Mouse (Mus musculus) cerebellum, adult 2 months (tissue): Measurements from ENCODE around the gene Stxbp6.

Source experiments
- CTCF ChIP-seq: fragments of 200-500 bp; IDR thresholded peaks from 2 replicates; pipeline ENCODE4 v1.5.1; 2011; ENCODE audit warnings: low read depth, mild to moderate bottlenecking, control low read depth, low read length, moderate library complexity, borderline replicate concordance; ENCODE audit not compliant: insufficient read depth
- POLR2A ChIP-seq: fragments of 200-500 bp; IDR thresholded peaks from 2 replicates; pipeline ENCODE4 v1.6.1; 2011; ENCODE audit warnings: low read length, control low read depth, borderline replicate concordance; ENCODE audit not compliant: insufficient read depth

DNA sequence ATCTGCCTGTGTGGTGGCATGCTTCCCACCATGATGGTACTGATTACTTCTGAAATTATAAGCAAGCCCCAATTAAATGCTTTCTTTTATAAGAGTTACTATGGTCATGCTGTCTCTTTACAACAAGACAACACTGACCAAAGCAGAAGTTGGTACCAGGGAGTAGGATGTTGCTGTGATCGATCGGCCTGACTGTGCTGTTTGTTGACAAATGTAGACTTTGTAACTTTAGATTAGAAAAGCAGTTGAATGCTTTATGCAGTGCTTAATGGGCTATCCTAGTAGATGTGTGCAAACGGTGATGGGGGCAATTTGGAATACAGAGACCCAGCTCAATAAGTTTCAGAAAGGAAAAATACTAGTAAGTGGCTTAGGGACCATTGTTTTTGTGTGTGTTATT lies 77.6 kb downstream of the Stxbp6 start:
- TF ChIP-seq CTCF (no peak), POLR2A (no peak)
